Mouse (Mus musculus): ENCODE measurements at regions not wholly inside any gene's neighbourhood (a gene's known extent, or its start where the extent isn't known, plus 50 kb on each side); places are given as distances from the start of the nearest gene placed in this dataset.
A peak's percentile ranks its signal among the peaks of the same experiment; 100 is the strongest.

GRCm38 (mm10) chr7:40666625-40667024 is 231.5 kb upstream of the Vstm2b start:
- H3K4me1 ChIP-seq (replicated peaks; ENCODE audit: low read depth, low read length), result no peaks in the 10 kb centered on the region
- no peak for TF ChIP-seq POU5F1 (IDR thresholded peaks at IDR 0.05; ENCODE audit: borderline replicate concordance, low read length)
- no peak for TF ChIP-seq NANOG (IDR thresholded peaks at IDR 0.05; ENCODE audit: borderline replicate concordance, low read length)
- no peak for TF ChIP-seq CTCF (conservative IDR thresholded peaks at IDR 0.05; ENCODE audit: low read length)
- H3K9me3 ChIP-seq (ENCODE audit: low read length), result no peaks in the 10 kb centered on the region
- H3K27me3 ChIP-seq (ENCODE audit: insufficient read depth, low read length), result no peaks in the 10 kb centered on the region
- no peak overlapping the region for H3K4me3 ChIP-seq (replicated peaks; ENCODE audit: low read length)
- H3K36me3 ChIP-seq (ENCODE audit: insufficient read depth, low read length), result no peaks in the 10 kb centered on the region

- no peaks in the 10 kb centered on the region for H3K36me3 ChIP-seq (ENCODE audit: insufficient read depth, low read length)
- no peaks in the 10 kb centered on the region for H3K4me1 ChIP-seq (replicated peaks; ENCODE audit: low read depth, low read length)
- TF ChIP-seq POU5F1 (IDR thresholded peaks at IDR 0.05; ENCODE audit: borderline replicate concordance, low read length), result no peak
- no peak for TF ChIP-seq CTCF (conservative IDR thresholded peaks at IDR 0.05; ENCODE audit: low read length)
- no peak for TF ChIP-seq NANOG (IDR thresholded peaks at IDR 0.05; ENCODE audit: borderline replicate concordance, low read length)
- H3K27me3 ChIP-seq (ENCODE audit: insufficient read depth, low read length), result no peaks in the 10 kb centered on the region
- H3K9me3 ChIP-seq (ENCODE audit: low read length), result no peaks in the 10 kb centered on the region
- H3K4me3 ChIP-seq (replicated peaks; ENCODE audit: low read length), result no peak overlapping the region
These were observed 227.7 kb upstream of the Vstm2b start for GRCm38 (mm10) chr7:40670401-40670800.

- no peaks in the 10 kb centered on the region for H3K4me1 ChIP-seq (replicated peaks; ENCODE audit: low read depth, low read length)
- no peaks in the 10 kb centered on the region for H3K9me3 ChIP-seq (ENCODE audit: low read length)
- H3K27me3 ChIP-seq (ENCODE audit: insufficient read depth, low read length), result no peaks in the 10 kb centered on the region
- no peaks in the 10 kb centered on the region for H3K36me3 ChIP-seq (ENCODE audit: insufficient read depth, low read length)
- TF ChIP-seq CTCF (conservative IDR thresholded peaks at IDR 0.05; ENCODE audit: low read length) (peak; percentile 76), NANOG (IDR thresholded peaks at IDR 0.05; ENCODE audit: borderline replicate concordance, low read length) (no peak), POU5F1 (IDR thresholded peaks at IDR 0.05; ENCODE audit: borderline replicate concordance, low read length) (no peak)
- no peak overlapping the region for H3K4me3 ChIP-seq (replicated peaks; ENCODE audit: low read length)
These were observed 227.1 kb upstream of the Vstm2b start for GRCm38 (mm10) chr7:40671068-40671467.

- H3K36me3 ChIP-seq (ENCODE audit: insufficient read depth, low read length), result no peaks in the 10 kb centered on the region
- no peaks in the 10 kb centered on the region for H3K4me1 ChIP-seq (replicated peaks; ENCODE audit: low read depth, low read length)
- no peak overlapping the region for H3K4me3 ChIP-seq (replicated peaks; ENCODE audit: low read length)
- H3K9me3 ChIP-seq (ENCODE audit: low read length), result no peaks in the 10 kb centered on the region
- TF ChIP-seq POU5F1 (IDR thresholded peaks at IDR 0.05; ENCODE audit: borderline replicate concordance, low read length) (no peak), CTCF (conservative IDR thresholded peaks at IDR 0.05; ENCODE audit: low read length) (no peak), NANOG (IDR thresholded peaks at IDR 0.05; ENCODE audit: borderline replicate concordance, low read length) (no peak)
- no peaks in the 10 kb centered on the region for H3K27me3 ChIP-seq (ENCODE audit: insufficient read depth, low read length)
These were observed 225.8 kb upstream of the Vstm2b start for GRCm38 (mm10) chr7:40672348-40672747.

- H3K4me1 ChIP-seq (replicated peaks; ENCODE audit: low read depth, low read length), result no peaks in the 10 kb centered on the region
- H3K27me3 ChIP-seq (ENCODE audit: insufficient read depth, low read length), result no peaks in the 10 kb centered on the region
- TF ChIP-seq NANOG (IDR thresholded peaks at IDR 0.05; ENCODE audit: borderline replicate concordance, low read length) (no peak), POU5F1 (IDR thresholded peaks at IDR 0.05; ENCODE audit: borderline replicate concordance, low read length) (no peak), CTCF (conservative IDR thresholded peaks at IDR 0.05; ENCODE audit: low read length) (no peak)
- no peak overlapping the region for H3K4me3 ChIP-seq (replicated peaks; ENCODE audit: low read length)
- no peaks in the 10 kb centered on the region for H3K9me3 ChIP-seq (ENCODE audit: low read length)
- H3K36me3 ChIP-seq (ENCODE audit: insufficient read depth, low read length), result no peaks in the 10 kb centered on the region
These were observed 223.7 kb upstream of the Vstm2b start for GRCm38 (mm10) chr7:40674397-40674796.

GRCm38 (mm10) chr7:40677601-40678000 is 220.5 kb upstream of the Vstm2b start:
- H3K9me3 ChIP-seq (ENCODE audit: low read length), result no peaks in the 10 kb centered on the region
- no peak overlapping the region for H3K4me3 ChIP-seq (replicated peaks; ENCODE audit: low read length)
- H3K36me3 ChIP-seq (ENCODE audit: insufficient read depth, low read length), result no peaks in the 10 kb centered on the region
- H3K27me3 ChIP-seq (ENCODE audit: insufficient read depth, low read length), result no peaks in the 10 kb centered on the region
- TF ChIP-seq NANOG (IDR thresholded peaks at IDR 0.05; ENCODE audit: borderline replicate concordance, low read length) (no peak), POU5F1 (IDR thresholded peaks at IDR 0.05; ENCODE audit: borderline replicate concordance, low read length) (no peak), CTCF (conservative IDR thresholded peaks at IDR 0.05; ENCODE audit: low read length) (no peak)
- H3K4me1 ChIP-seq (replicated peaks; ENCODE audit: low read depth, low read length), result no peaks in the 10 kb centered on the region

- Histone ChIP-seq H3K9me3 (ENCODE audit: low read length) (no peaks in the 10 kb centered on the region), H3K4me1 (replicated peaks; ENCODE audit: low read depth, low read length) (no peaks in the 10 kb centered on the region), H3K36me3 (ENCODE audit: insufficient read depth, low read length) (no peaks in the 10 kb centered on the region), H3K27me3 (ENCODE audit: insufficient read depth, low read length) (no peaks in the 10 kb centered on the region), H3K4me3 (replicated peaks; ENCODE audit: low read length) (no peak overlapping the region)
- no peak for TF ChIP-seq POU5F1 (IDR thresholded peaks at IDR 0.05; ENCODE audit: borderline replicate concordance, low read length)
- no peak for TF ChIP-seq CTCF (conservative IDR thresholded peaks at IDR 0.05; ENCODE audit: low read length)
- TF ChIP-seq NANOG (IDR thresholded peaks at IDR 0.05; ENCODE audit: borderline replicate concordance, low read length), result no peak
These were observed 217.6 kb upstream of the Vstm2b start for GRCm38 (mm10) chr7:40680567-40680966.

GRCm38 (mm10) chr7:40680993-40681392 is 217.1 kb upstream of the Vstm2b start:
- TF ChIP-seq NANOG (IDR thresholded peaks at IDR 0.05; ENCODE audit: borderline replicate concordance, low read length) (no peak), CTCF (conservative IDR thresholded peaks at IDR 0.05; ENCODE audit: low read length) (no peak), POU5F1 (IDR thresholded peaks at IDR 0.05; ENCODE audit: borderline replicate concordance, low read length) (no peak)
- no peaks in the 10 kb centered on the region for H3K4me1 ChIP-seq (replicated peaks; ENCODE audit: low read depth, low read length)

GRCm38 (mm10) chr7:40683176-40683575 is 215.0 kb upstream of the Vstm2b start:
- no peaks in the 10 kb centered on the region for H3K36me3 ChIP-seq (ENCODE audit: insufficient read depth, low read length)
- no peaks in the 10 kb centered on the region for H3K27me3 ChIP-seq (ENCODE audit: insufficient read depth, low read length)
- TF ChIP-seq POU5F1 (IDR thresholded peaks at IDR 0.05; ENCODE audit: borderline replicate concordance, low read length) (no peak), CTCF (conservative IDR thresholded peaks at IDR 0.05; ENCODE audit: low read length) (no peak), NANOG (IDR thresholded peaks at IDR 0.05; ENCODE audit: borderline replicate concordance, low read length) (no peak)
- H3K9me3 ChIP-seq (ENCODE audit: low read length), result no peaks in the 10 kb centered on the region; the same call in 1 of the 2 replicates
- H3K4me3 ChIP-seq (replicated peaks; ENCODE audit: low read length), result no peak overlapping the region
- H3K4me1 ChIP-seq (replicated peaks; ENCODE audit: low read depth, low read length), result no peaks in the 10 kb centered on the region

More at GRCm38 (mm10) chr7:40680993-40681392, 217.1 kb upstream of the Vstm2b start:
- no peaks in the 10 kb centered on the region for H3K27me3 ChIP-seq (ENCODE audit: insufficient read depth, low read length)
- no peak overlapping the region for H3K4me3 ChIP-seq (replicated peaks; ENCODE audit: low read length)
- no peaks in the 10 kb centered on the region for H3K36me3 ChIP-seq (ENCODE audit: insufficient read depth, low read length)
- H3K9me3 ChIP-seq (ENCODE audit: low read length), result no peaks in the 10 kb centered on the region

Data from E14TG2a.4 (cell line).